Mouse (Mus musculus): ENCODE data around the gene Man1c1. TPM values are rescaled to one million over a fixed set of nuclear protein-coding genes. Genes with fewer than 3 reads are reported as not detected.

Man1c1 gene
- polyA plus RNA-seq, 1 experiment from 2014 or later, result 4.5 TPM

GRCm38 (mm10) chr4:134740186-134740585 is 36.1 kb upstream of the Man1c1 start:
- no peaks in the 10 kb centered on the region for H3K9me3 ChIP-seq
- H3K27me3 ChIP-seq, result no peaks in the 10 kb centered on the region
- H3K27ac ChIP-seq, result no peak overlapping the region
- no peak for ATAC-seq (ENCODE audit: insufficient number of reproducible peaks, insufficient read depth, low FRiP score, low TSS enrichment)
- no peaks in the 10 kb centered on the region for H3K36me3 ChIP-seq
- H3K4me2 ChIP-seq (replicated peaks), result no peak overlapping the region
- H3K4me3 ChIP-seq, result no peak overlapping the region
- no peak overlapping the region for H3K9ac ChIP-seq
- 88% methylated on average over 4 of the region's 4 CpGs for WGBS
- peaks cover 37% of the 10 kb centered on the region for H3K4me1 ChIP-seq

- no peak overlapping the region for H3K27ac ChIP-seq
- ATAC-seq (ENCODE audit: insufficient number of reproducible peaks, insufficient read depth, low FRiP score, low TSS enrichment), result no peak
- H3K9ac ChIP-seq, result no peak overlapping the region
- H3K9me3 ChIP-seq, result no peaks in the 10 kb centered on the region
- H3K36me3 ChIP-seq, result no peaks in the 10 kb centered on the region
- no peak overlapping the region for H3K4me3 ChIP-seq
- no peaks in the 10 kb centered on the region for H3K27me3 ChIP-seq
- H3K4me1 ChIP-seq, result peaks cover 39% of the 10 kb centered on the region
- 94% methylated on average over 3 of the region's 3 CpGs for WGBS
- H3K4me2 ChIP-seq (replicated peaks), result no peak overlapping the region
Measured at GRCm38 (mm10) chr4:134739530-134739929, 35.4 kb upstream of the Man1c1 start.

DNA sequence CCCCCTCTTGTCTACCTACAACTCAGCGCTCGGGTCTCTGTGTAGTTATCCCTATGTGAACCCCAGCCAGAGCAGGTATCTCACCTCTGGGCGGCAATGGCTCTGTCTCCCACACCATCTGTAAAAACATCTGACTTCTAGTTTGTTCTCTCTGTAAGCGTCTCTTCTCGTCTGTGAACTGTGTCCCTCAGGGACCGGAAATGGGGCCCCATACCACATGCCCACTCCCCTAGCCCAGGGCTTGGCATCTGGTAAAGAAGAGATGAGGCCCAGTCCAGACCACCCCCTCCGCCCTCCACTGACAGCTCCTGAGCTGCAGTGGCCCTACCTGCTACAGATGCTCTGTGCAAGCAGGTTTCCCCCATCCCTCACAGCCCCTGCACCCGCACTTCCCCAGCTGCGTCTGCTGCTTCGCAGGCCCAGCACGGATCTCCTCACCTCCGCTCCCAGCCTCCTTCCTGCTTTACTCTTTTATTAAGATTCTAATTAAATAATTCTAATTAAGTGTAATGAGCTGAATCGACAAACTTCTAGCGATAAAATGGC is 33.3 kb upstream of the Man1c1 start:
- 49% methylated on average over 14 of the region's 14 CpGs for WGBS
- Histone ChIP-seq H3K27ac (no peak overlapping the region), H3K36me3 (no peaks in the 10 kb centered on the region), H3K9ac (no peak overlapping the region), H3K27me3 (no peaks in the 10 kb centered on the region), H3K9me3 (no peaks in the 10 kb centered on the region), H3K4me2 (replicated peaks) (no peak overlapping the region), H3K4me1 (peaks cover 43% of the 10 kb centered on the region), H3K4me3 (no peak overlapping the region)
- ATAC-seq (ENCODE audit: insufficient number of reproducible peaks, insufficient read depth, low FRiP score, low TSS enrichment), result no peak

- H3K9ac ChIP-seq, result no peak overlapping the region
- WGBS, result 43% methylated on average over 7 of the region's 7 CpGs
- H3K27me3 ChIP-seq, result no peaks in the 10 kb centered on the region
- no peak for ATAC-seq (ENCODE audit: insufficient number of reproducible peaks, insufficient read depth, low FRiP score, low TSS enrichment)
- H3K4me1 ChIP-seq, result peaks cover 48% of the 10 kb centered on the region
- no peaks in the 10 kb centered on the region for H3K36me3 ChIP-seq
- no peak overlapping the region for H3K4me3 ChIP-seq
- H3K4me2 ChIP-seq (replicated peaks), result no peak overlapping the region
- no peaks in the 10 kb centered on the region for H3K9me3 ChIP-seq
- peak overlapping the region; percentile 30; the same call in 1 of the 2 replicates for H3K27ac ChIP-seq
Measured at GRCm38 (mm10) chr4:134736147-134736546, 32.1 kb upstream of the Man1c1 start.

DNA sequence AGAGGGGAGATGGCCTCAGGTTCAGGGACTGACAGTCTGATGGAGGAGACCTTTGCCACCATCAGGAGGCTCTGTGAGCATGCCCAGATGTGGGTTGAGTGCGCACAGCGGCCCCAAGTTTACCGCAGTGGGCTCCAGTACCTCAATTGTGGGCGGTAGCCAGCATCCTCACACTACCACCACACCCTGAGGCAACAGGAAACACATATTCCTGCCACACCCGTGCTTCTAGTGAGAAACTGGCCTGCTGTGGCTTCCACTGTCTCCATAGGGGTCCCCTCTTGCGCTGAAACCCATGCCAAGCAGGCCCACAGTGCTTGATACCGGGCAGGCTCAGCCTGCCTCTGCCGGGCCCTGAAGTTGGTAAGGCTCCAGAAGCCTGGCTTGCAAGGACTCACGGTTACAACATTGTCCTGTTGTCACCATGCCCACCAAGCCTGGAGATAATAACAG is 30.6 kb upstream of the Man1c1 start:
- no peaks in the 10 kb centered on the region for H3K36me3 ChIP-seq
- H3K4me1 ChIP-seq, result peaks cover 59% of the 10 kb centered on the region
- no peak overlapping the region for H3K4me3 ChIP-seq
- no peak overlapping the region for H3K4me2 ChIP-seq (replicated peaks)
- 50% methylated on average over 9 of the region's 9 CpGs for WGBS
- no peaks in the 10 kb centered on the region for H3K9me3 ChIP-seq
- H3K27me3 ChIP-seq, result no peaks in the 10 kb centered on the region
- H3K9ac ChIP-seq, result no peak overlapping the region
- peak overlapping the region; percentile 77 for H3K27ac ChIP-seq
- ATAC-seq (ENCODE audit: insufficient number of reproducible peaks, insufficient read depth, low FRiP score, low TSS enrichment), result no peak

DNA sequence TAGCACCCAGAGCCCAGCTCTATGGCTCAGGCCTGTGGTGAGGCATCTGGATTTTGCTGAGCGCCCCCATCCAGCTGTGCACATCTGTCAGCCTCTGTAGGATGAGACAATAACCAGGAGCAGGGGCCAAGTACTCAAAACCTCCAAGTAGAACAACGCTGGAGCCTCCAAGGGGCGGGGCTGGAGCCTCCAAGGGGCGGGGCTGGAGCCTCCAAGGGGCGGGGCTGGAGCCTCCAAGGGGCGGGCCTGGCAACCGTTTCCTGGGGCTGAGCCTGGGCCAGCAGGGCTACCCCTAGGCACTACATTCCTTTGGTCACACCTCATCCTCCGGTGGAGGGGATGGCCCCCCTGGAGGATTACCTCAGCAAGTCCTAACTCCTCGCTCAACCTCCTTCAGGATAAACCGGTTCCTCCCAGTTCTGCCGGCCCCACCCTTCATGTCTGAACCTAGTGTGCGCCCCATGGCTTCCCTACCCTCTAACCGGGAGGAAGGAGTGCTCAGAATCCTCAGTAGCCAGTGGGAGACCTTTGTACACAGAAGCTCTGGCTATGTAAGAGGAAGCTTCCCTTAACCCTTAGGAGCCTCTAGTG is 30.0 kb upstream of the Man1c1 start:
- WGBS, result 9% methylated on average over 13 of the region's 13 CpGs
- Histone ChIP-seq H3K9me3 (no peaks in the 10 kb centered on the region), H3K27ac (peak overlapping the region; percentile 77), H3K36me3 (no peaks in the 10 kb centered on the region), H3K4me3 (no peak overlapping the region), H3K9ac (no peak overlapping the region), H3K27me3 (no peaks in the 10 kb centered on the region), H3K4me1 (peaks cover 59% of the 10 kb centered on the region), H3K4me2 (replicated peaks) (0 out of 2 replicates have a peak overlapping the region, but pooled peaks have one; percentile 9)
- ATAC-seq (ENCODE audit: insufficient number of reproducible peaks, insufficient read depth, low FRiP score, low TSS enrichment), result peak; percentile 76

DNA sequence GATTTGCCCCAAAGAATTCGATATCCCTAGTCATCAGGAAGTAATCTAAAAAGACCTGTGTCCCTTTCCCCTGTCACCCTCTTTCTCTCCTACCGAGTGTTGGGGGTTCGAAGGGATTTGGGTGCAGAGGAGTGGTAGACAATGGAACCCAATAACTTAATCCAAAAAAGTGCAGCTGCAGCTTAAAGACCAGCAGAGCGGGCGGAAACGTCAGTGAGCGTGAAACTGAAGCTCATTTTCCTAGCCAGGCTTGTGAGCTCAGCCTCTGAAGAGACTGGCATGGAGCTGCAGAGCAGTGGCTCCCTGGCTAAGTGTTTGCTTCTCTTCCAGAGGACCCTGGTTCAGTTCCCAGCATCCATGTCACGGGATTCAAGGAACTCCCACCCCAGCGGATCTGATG is 29.3 kb upstream of the Man1c1 start:
- Histone ChIP-seq H3K9ac (no peak overlapping the region), H3K4me1 (peaks cover 59% of the 10 kb centered on the region), H3K4me2 (replicated peaks) (no peak overlapping the region), H3K9me3 (no peaks in the 10 kb centered on the region), H3K4me3 (no peak overlapping the region), H3K27me3 (no peaks in the 10 kb centered on the region), H3K36me3 (no peaks in the 10 kb centered on the region), H3K27ac (no peak overlapping the region)
- WGBS, result 51% methylated on average over 9 of the region's 9 CpGs
- ATAC-seq (ENCODE audit: insufficient number of reproducible peaks, insufficient read depth, low FRiP score, low TSS enrichment), result no peak

DNA sequence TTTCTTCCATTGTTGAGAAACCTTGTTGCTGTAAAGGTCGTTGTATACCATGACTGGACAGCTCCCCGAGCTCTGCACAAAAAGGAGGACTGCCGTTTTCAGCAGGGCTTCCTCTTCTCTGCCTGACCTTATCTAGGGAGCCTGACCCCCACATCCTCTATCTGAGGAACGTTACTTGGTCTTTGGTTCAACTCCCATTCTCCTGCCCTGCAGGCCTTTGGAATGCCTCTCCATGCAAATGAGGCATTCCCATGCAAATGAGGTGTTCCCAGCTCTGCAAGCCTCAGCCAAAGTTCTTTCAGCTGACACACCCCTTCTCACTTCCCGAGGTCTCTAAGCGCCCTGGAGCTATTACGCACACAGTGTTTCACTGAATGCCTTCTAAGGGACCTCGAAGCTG is 26.0 kb upstream of the Man1c1 start:
- Histone ChIP-seq H3K4me3 (no peak overlapping the region), H3K4me1 (peaks cover 33% of the 10 kb centered on the region), H3K27ac (no peak overlapping the region), H3K4me2 (replicated peaks) (no peak overlapping the region), H3K36me3 (no peaks in the 10 kb centered on the region), H3K9ac (no peak overlapping the region), H3K27me3 (no peaks in the 10 kb centered on the region), H3K9me3 (no peaks in the 10 kb centered on the region)
- WGBS, result 7% methylated on average over 8 of the region's 8 CpGs
- ATAC-seq (ENCODE audit: insufficient number of reproducible peaks, insufficient read depth, low FRiP score, low TSS enrichment), result no peak

GRCm38 (mm10) chr4:134725735-134726345 is 21.8 kb upstream of the Man1c1 start:
- no peak overlapping the region for H3K9ac ChIP-seq
- no peak overlapping the region for H3K27ac ChIP-seq
- H3K4me3 ChIP-seq, result no peak overlapping the region
- no peaks in the 10 kb centered on the region for H3K27me3 ChIP-seq
- peaks cover 11% of the 10 kb centered on the region for H3K4me1 ChIP-seq
- H3K4me2 ChIP-seq (replicated peaks), result no peak overlapping the region
- H3K9me3 ChIP-seq, result no peaks in the 10 kb centered on the region
- 70% methylated on average over 13 of the region's 13 CpGs for WGBS
- no peaks in the 10 kb centered on the region for H3K36me3 ChIP-seq
- ATAC-seq (ENCODE audit: insufficient number of reproducible peaks, insufficient read depth, low FRiP score, low TSS enrichment), result no peak

- H3K9me3 ChIP-seq, result no peaks in the 10 kb centered on the region
- no peak overlapping the region for H3K9ac ChIP-seq
- WGBS, result 38% methylated on average over 4 of the region's 4 CpGs
- H3K4me1 ChIP-seq, result peaks cover 3% of the 10 kb centered on the region
- H3K27me3 ChIP-seq, result no peaks in the 10 kb centered on the region
- ATAC-seq (ENCODE audit: insufficient number of reproducible peaks, insufficient read depth, low FRiP score, low TSS enrichment), result no peak
- no peaks in the 10 kb centered on the region for H3K36me3 ChIP-seq
- H3K4me3 ChIP-seq, result no peak overlapping the region
- no peak overlapping the region for H3K27ac ChIP-seq
- H3K4me2 ChIP-seq (replicated peaks), result no peak overlapping the region
Measured at GRCm38 (mm10) chr4:134724974-134725373, 20.9 kb upstream of the Man1c1 start.

DNA sequence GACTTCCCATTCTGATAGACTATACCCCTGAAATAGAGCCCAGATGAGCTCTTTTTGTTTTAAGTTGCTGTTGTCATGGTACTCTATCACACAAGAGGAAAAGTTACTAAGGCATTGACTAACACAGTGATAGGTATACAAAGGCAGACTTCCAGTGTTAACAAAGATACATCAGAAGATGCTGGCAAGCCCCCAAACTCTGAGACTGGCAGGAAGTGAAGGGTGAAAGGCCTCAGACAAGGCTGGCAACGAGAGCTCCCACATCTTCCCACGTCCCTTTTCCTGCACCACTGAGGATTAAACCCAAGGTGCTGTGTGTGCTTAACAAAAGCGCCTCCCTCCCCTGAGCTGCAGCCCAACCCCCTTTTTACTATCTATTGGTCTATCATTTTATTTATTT is 19.2 kb upstream of the Man1c1 start:
- Histone ChIP-seq H3K27ac (no peak overlapping the region), H3K36me3 (no peaks in the 10 kb centered on the region), H3K9me3 (no peaks in the 10 kb centered on the region), H3K9ac (no peak overlapping the region), H3K4me2 (replicated peaks) (no peak overlapping the region), H3K4me1 (no peaks in the 10 kb centered on the region), H3K4me3 (no peak overlapping the region), H3K27me3 (no peaks in the 10 kb centered on the region)
- 70% methylated on average over 3 of the region's 3 CpGs for WGBS
- no peak for ATAC-seq (ENCODE audit: insufficient number of reproducible peaks, insufficient read depth, low FRiP score, low TSS enrichment)

DNA sequence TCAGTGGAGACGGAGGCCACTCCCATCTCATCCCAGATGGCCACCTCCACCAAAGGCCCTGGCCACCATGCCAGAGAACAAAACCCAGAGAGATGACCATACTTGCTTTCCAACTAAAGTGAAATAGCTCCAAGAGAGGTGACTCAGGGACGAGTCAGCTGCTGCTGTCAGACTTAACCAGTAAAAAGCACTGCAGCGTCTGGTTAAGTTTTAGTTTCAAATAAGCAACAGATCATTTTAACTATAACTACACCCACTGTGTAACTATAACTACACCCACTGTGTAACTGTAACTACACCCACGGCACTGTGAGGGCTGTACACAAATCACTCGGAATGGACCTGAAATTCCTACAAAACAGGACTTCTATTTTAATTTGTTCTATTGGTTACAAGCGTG is 17.0 kb upstream of the Man1c1 start:
- Histone ChIP-seq H3K36me3 (no peaks in the 10 kb centered on the region), H3K4me3 (no peak overlapping the region), H3K9ac (no peak overlapping the region), H3K27me3 (no peaks in the 10 kb centered on the region), H3K4me1 (no peaks in the 10 kb centered on the region), H3K9me3 (no peaks in the 10 kb centered on the region), H3K27ac (no peak overlapping the region), H3K4me2 (replicated peaks) (no peak overlapping the region)
- ATAC-seq (ENCODE audit: insufficient number of reproducible peaks, insufficient read depth, low FRiP score, low TSS enrichment), result no peak
- WGBS, result 63% methylated on average over 6 of the region's 6 CpGs

Measured in embryonic facial prominence, embryonic 12.5 days (tissue).